Mouse (Mus musculus) left cerebral cortex, adult 9 months (tissue): Measurements from ENCODE around the gene Calm2.
A peak's percentile ranks its signal among the peaks of the same experiment; 100 is the strongest.

Experiments used
- DNase-seq, 2 experiments: peaks; one replicate each; pipeline ENCODE4 v3.0.0; 2022; ENCODE audit warnings: low spot score in 2 of 2

Calm2 gene

GRCm38 (mm10) chr17:87459750-87460668, 13.3 kb upstream of the Calm2 start:
- peak in 1 of 2 experiments; percentile 82 for DNase-seq

DNA sequence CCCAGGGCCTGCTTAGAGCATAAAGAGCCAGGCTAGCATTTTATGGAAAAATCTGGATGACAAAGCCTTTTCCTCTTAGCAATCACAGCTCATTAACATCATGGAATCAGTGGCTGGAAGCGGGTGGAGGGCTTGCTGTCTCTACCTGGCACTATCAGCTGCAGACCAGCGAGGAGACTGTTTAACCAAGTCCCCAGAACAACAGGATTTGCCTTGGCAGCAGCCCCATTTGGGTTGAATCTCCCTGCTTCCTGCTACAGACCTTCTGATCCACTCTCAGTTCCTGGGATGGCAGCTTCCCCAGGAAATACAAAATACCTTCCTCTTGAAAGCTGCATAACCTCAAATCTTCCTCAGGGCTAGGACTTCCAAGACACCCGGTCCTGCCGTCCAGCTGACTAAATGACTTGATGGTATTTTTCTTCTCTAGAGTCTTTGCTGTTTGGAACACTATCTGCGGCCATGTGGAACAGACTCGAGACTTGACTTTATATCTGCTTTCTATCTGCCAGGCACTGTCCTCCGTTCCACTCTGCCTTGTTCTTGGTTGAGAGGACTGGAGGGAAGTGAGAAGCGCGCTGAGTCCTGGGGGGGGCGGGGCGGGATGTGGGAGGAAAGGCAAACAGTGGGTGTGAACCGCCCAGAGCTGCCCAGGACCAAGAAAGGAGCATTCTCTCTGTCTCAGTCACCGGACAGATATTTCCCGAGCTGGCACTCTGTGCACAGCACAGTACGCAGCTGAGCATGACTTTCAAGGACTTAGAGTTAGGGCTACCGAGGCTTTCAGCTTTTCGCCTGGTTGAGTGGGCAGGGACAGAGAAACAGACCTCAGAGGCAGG, 12.4 kb upstream of the Calm2 start:
- no peak for DNase-seq

- no peak for DNase-seq
These were observed 11.2 kb upstream of the Calm2 start for GRCm38 (mm10) chr17:87457961-87458360.

DNA sequence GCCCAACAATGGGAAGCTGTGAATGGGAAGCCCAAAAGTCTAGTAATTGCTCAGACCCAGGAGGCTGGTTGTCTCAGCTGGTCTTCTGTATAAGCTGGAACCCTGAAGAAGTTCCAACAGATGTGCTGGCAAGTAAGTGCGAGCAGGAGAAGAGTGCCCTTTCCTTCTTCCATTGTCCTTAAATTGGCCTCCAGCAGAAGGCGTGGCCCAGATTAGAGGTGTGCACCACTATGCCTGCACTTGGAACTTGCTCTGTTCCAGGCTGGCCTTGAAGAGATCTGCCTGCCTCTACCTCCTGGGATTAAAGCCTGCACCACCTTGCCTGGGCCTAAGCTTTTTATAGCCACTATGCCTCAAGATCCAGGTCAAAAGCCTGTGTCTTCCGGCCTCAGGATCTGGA, 7.4 kb upstream of the Calm2 start:
- no peak for DNase-seq

DNA sequence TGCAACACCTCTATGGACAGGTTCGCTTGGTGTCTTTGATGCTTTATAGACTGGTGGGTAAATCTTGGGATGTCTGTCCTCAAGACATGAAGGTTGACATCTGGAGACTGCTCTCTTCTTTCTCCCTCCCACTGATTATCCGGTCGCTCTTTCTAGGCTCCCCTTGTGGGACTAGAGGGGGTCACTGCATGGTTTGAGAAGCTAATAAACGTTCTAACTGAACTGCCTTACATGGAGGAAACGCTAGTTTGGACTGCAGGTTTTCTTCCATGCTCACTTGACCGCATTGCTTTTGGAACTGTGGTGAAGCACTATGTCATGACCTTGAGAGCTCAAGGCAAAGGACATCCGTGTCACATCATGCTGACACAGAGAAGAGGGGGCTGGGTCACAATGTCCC, 6.6 kb upstream of the Calm2 start:
- DNase-seq, result no peak

- no peak for DNase-seq
These were observed 2.1 kb upstream of the Calm2 start for GRCm38 (mm10) chr17:87448881-87449280.

- DNase-seq, result no peak
These were observed 1.6 kb upstream of the Calm2 start for GRCm38 (mm10) chr17:87448339-87448738.

DNA sequence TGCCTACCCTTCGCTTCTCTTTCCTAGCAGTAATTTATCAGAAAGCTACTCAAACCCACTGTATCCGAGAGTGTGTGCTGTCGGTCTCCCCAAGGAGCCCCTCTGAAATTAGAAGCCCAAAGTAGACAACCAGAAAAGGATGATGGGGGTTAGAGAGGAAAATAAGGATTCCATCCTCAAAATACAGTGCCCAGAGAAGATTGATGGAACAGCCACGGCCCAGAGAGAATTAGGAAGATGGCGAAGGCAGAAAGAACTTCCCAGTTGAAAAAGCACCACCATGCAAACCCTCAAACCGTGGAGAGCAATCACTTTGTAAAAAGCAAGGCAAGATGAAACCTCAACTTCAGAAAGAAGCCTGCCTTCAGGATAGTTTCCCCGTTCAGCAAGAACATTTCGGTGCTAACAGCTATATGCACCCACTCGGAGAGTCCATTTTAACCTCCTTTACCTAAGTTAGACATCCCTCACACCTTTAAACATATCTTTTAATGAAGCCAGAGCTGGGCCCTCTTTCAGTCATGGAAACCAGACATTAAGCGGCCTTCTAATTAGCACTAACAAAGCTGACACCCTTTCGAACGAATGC, 971 bp upstream of the Calm2 start:
- no peak for DNase-seq

DNA sequence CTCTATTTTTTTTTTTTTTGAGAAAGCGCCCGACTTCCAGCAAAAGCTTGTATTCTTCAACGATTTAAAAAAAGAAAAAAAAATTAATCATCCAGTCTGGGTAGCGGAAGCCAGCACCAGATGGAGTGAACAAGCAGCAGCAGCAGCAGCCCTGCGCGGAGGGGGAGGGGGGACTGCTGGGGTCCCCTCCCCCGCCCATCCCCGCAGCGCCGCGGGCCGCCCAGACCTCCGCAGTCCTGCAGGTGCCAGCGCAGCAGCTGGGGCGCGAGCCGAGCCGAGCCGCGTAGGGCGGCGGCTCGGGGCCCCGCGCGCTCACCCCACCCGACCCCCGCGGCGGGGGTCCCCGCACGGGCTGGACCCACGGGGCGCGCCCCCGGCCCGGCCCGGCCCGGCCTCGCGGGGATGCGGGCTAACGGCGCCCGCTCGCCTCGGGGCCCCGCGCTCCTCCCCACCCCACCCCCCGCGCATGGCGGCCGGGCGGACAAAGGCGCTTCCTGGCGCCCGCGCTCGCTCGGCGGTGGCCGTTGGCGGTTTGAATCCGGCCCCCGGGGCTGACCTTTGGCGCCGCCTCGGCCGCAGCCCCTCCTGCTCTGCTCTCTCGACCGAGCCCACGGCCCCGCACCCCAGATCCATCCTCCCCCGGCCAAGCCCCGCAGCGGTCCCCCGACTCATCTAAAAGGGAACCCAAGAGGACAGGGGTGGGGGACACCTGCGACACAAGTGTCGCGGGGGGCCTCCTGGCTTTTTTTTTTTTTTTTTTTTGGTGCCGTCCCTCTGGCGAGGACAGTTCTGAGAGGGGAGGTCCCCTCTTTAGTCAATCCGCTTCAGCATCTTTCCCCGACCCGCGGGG, 593 bp downstream of the Calm2 start:
- DNase-seq, result peak in 1 of 2 experiments; percentile 62

GRCm38 (mm10) chr17:87445337-87445916, 1.3 kb downstream of the Calm2 start:
- no peak for DNase-seq

- DNase-seq, result no peak
These were observed 2.0 kb downstream of the Calm2 start for GRCm38 (mm10) chr17:87444763-87445162.

DNA sequence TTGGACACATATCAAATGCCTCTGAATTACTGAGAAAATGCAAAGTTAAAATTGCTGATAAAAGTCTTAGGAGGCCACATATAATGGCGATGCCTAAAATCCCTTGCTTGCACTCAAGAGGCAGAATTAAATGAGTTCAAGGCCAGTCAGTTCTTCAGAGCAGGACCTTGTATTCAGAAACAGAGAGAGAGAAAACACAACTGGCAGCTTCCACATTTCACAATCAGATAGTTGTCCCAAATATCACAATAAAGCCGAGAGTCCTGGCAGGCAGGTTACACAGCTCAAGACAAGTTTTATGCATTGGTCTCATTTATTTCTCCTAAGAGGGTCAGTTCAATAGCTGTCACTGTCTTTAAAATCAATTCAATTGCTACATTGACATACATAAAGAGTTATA, 5.2 kb downstream of the Calm2 start:
- no peak for DNase-seq

- DNase-seq, result no peak
These were observed 7.3 kb downstream of the Calm2 start for GRCm38 (mm10) chr17:87439441-87439840.

DNA sequence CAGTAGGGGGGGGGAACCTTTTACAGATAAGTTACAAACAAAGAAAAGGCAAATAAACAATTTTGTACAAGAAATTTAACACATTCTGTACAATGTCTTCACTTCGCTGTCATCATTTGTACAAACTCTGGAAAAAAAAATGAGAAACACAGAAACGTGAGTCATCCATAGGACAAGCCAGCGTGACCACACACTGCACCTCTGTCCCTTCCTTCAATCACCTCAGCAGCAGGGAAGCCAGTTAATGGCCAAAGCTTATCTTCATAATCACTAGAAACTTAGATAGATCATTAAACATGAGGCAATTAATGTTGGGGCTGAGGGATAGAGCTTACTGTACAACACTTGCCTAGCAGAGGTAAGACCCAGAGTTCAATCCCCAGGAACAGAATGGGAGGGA, 12.8 kb downstream of the Calm2 start:
- DNase-seq, result no peak

- DNase-seq, result no peak
These were observed 14.0 kb downstream of the Calm2 start for GRCm38 (mm10) chr17:87432743-87433142.

DNA sequence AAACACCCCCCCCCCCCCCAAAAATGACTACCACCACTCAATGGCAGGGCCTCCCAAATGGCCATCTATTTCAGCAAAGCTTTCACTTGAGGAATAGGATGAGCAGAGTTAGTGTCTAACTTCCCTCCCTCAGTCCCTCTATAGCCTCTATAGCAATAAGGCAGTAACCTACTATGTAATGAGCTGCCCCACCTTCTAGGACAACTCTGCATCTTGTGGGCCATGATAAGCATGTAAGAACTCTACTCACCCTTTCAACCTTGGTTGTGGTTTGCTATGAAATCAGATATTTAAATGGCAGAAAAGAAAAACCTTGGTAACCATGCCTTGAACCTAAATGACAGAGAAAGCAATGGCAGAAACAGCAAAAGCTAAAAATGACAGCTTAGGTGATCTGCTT, 14.4 kb downstream of the Calm2 start:
- DNase-seq, result no peak

DNA sequence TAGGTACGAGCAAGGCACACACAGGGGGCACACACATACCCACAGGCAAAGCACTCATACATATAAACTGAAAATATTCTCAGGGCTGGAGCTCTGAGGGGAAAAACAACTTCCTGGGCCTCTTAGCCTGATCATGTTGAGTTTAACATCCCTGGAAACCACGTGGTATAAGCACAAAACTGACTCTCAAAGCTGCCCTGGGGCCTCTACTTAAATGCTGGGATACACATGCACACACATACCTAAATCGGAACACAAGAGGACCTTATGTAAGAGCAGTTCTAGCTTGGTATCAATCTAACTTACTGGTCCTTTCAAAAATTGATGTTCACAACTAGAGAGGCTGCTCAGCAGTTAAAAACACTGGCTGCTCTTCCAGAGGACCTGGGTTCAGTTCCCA, 17.3 kb downstream of the Calm2 start:
- no peak for DNase-seq

GRCm38 (mm10) chr17:87427511-87427910, 19.2 kb downstream of the Calm2 start, which contains the start of gene Stpg4:
Gene Stpg4, minus strand, starts transcription at chr17:87427741.
- DNase-seq, result no peak

- DNase-seq, result no peak
These were observed 28.7 kb downstream of the Calm2 start for GRCm38 (mm10) chr17:87418082-87418481.

GRCm38 (mm10) chr17:87406646-87407045, 40.1 kb downstream of the Calm2 start:
- no peak for DNase-seq

DNA sequence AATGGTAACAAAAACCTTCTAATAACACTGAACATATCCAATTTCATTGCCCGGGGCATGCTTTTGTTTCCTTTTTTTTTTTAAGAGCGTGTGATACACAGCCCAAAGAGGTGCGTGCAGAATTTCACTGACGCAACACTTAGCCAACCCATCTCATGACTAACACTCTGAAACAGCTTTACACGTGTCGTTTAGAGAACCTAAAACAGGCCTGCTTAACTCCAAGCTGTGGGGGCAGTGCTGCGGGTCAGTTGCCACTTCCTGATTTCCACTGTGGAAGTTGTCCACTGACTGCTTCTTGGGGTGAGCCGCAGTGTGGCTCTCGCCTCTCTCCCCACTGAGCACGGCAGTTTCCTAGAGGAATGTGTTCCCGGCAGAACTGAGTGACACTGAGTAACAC, 41.2 kb downstream of the Calm2 start:
- no peak for DNase-seq
